Mouse (Mus musculus) MEL (cell line): ENCODE results near the gene Mtss1l. TPM values are rescaled to one million over a fixed set of nuclear protein-coding genes. Genes with fewer than 3 reads are reported as not detected.

Source experiments
- DNase-seq: peaks from one replicate; pipeline ENCODE4 v3.0.0; 2011; ENCODE audit warnings: low read depth, low spot score
- H3K27ac ChIP-seq: 2 replicates; pipeline ENCODE4 v1.5.1; 2012; ENCODE audit warnings: low read depth, mild to moderate bottlenecking, control low read depth, low read length, moderate library complexity; ENCODE audit not compliant: control insufficient read depth
- H3K27me3 ChIP-seq, 2 experiments: fragments of 150-350 bp in 1 of 2; sonication (generic) in 1 of 2; 2 replicates each; pipeline ENCODE4 v1.6.1; 2012; ENCODE audit warnings: low read length in 2 of 2, mild to moderate bottlenecking in 2 of 2, improper control_type of control experiment in 1 of 2, moderate library complexity in 1 of 2; ENCODE audit not compliant: insufficient read depth in 2 of 2, control insufficient read depth in 1 of 2
- H3K36me3 ChIP-seq, 2 experiments: 2 replicates each; pipeline ENCODE4 v1.6.1; 2012 to 2014; ENCODE audit warnings: low read length in 2 of 2, improper control_type of control experiment in 1 of 2, inconsistent platforms in 1 of 2, mild to moderate bottlenecking in 1 of 2; ENCODE audit not compliant: insufficient read depth in 2 of 2, control insufficient read depth in 1 of 2
- H3K4me1 ChIP-seq, 2 experiments: fragments of 150-350 bp in 1 of 2; sonication (generic) in 1 of 2; 2 replicates each; pipeline ENCODE4 v1.6.1; 2012; ENCODE audit warnings: low read length in 2 of 2, improper control_type of control experiment in 1 of 2, mild to moderate bottlenecking in 1 of 2; ENCODE audit not compliant: insufficient read depth in 2 of 2, control insufficient read depth in 1 of 2
- H3K4me3 ChIP-seq, 2 experiments: fragments of 150-350 bp in 1 of 2; sonication (generic) in 1 of 2; 2 replicates each; pipeline ENCODE4 v1.5.1; 2012; ENCODE audit warnings: low read depth in 2 of 2, low read length in 2 of 2, mild to moderate bottlenecking in 2 of 2, moderate library complexity in 2 of 2, control low read depth in 1 of 2, improper control_type of control experiment in 1 of 2; ENCODE audit not compliant: control insufficient read depth in 1 of 2, insufficient read depth in 1 of 2
- H3K79me2 ChIP-seq: 2 replicates; pipeline ENCODE4 v1.6.1; 2012; ENCODE audit warnings: mild to moderate bottlenecking, low read length, moderate library complexity; ENCODE audit not compliant: control insufficient read depth, poor library complexity, insufficient read depth
- H3K9ac ChIP-seq: 2 replicates; pipeline ENCODE4 v1.6.1; 2012; ENCODE audit warnings: low read depth, mild to moderate bottlenecking, control low read depth, low read length, moderate library complexity; ENCODE audit not compliant: control insufficient read depth, poor library complexity, severe bottlenecking
- H3K9me3 ChIP-seq: fragments of 150-350 bp; sonication (generic); replicated peaks from 2 replicates; pipeline ENCODE4 v1.6.1; 2012; ENCODE audit warnings: mild to moderate bottlenecking, low read length, improper control_type of control experiment, moderate library complexity; ENCODE audit not compliant: insufficient read depth
- CHD1 ChIP-seq: IDR thresholded peaks from 2 replicates; pipeline ENCODE4 v1.6.1; 2012; ENCODE audit warnings: low read depth, mild to moderate bottlenecking, inconsistent platforms, low read length, improper control_type of control experiment
- CHD2 ChIP-seq: IDR thresholded peaks from 2 replicates; pipeline ENCODE4 v1.6.1; 2011; ENCODE audit warnings: low read length, improper control_type of control experiment
- CTCF ChIP-seq, 3 experiments: IDR thresholded peaks in 2 of 3; conservative IDR thresholded peaks in 1 of 3; 2 replicates each; pipeline ENCODE4 v1.5.1; 2011 to 2012; ENCODE audit warnings: low read length in 3 of 3, low read depth in 2 of 3, mild to moderate bottlenecking in 2 of 3, improper control_type of control experiment in 1 of 3, inconsistent platforms in 1 of 3, mixed read lengths in 1 of 3, moderate library complexity in 1 of 3; ENCODE audit not compliant: control insufficient read depth in 1 of 3, insufficient read depth in 1 of 3, poor library complexity in 1 of 3, severe bottlenecking in 1 of 3
- GABPA ChIP-seq: IDR thresholded peaks from 2 replicates; pipeline ENCODE4 v1.6.1; 2012; ENCODE audit warnings: low read depth, mild to moderate bottlenecking, inconsistent platforms, low read length, improper control_type of control experiment, moderate library complexity
- KAT2A ChIP-seq: conservative IDR thresholded peaks from 2 replicates; pipeline ENCODE4 v1.6.1; 2012; ENCODE audit warnings: low read depth, low read length, improper control_type of control experiment, inconsistent platforms
- MAFK ChIP-seq: IDR thresholded peaks from 2 replicates; pipeline ENCODE4 v1.6.1; 2011; ENCODE audit warnings: low read depth, mild to moderate bottlenecking, low read length, improper control_type of control experiment, borderline replicate concordance
- MEF2A ChIP-seq: IDR thresholded peaks from 2 replicates; pipeline ENCODE4 v1.6.1; 2014; ENCODE audit warnings: low read depth, mild to moderate bottlenecking, inconsistent platforms, low read length, improper control_type of control experiment; ENCODE audit not compliant: poor library complexity, insufficient replicate concordance, severe bottlenecking; ENCODE audit errors: extremely low read depth
- MYB ChIP-seq: IDR thresholded peaks from 2 replicates; pipeline ENCODE4 v1.6.1; 2011; ENCODE audit warnings: mild to moderate bottlenecking, low read depth, low read length, improper control_type of control experiment
- MYC ChIP-seq: IDR thresholded peaks from 2 replicates; pipeline ENCODE4 v1.6.1; 2011; ENCODE audit warnings: low read depth, mild to moderate bottlenecking, low read length, improper control_type of control experiment, moderate library complexity
- POLR2AphosphoS2 ChIP-seq: IDR thresholded peaks from 2 replicates; pipeline ENCODE4 v1.6.1; 2011; ENCODE audit warnings: low read length, improper control_type of control experiment
- RAD21 ChIP-seq: IDR thresholded peaks from 2 replicates; pipeline ENCODE4 v1.6.1; 2011; ENCODE audit warnings: mild to moderate bottlenecking, low read depth, low read length, improper control_type of control experiment
- RCOR1 ChIP-seq: IDR thresholded peaks from 2 replicates; pipeline ENCODE4 v1.6.1; 2012; ENCODE audit warnings: low read depth, mild to moderate bottlenecking, inconsistent platforms, low read length, improper control_type of control experiment
- SIN3A ChIP-seq: IDR thresholded peaks from 2 replicates; pipeline ENCODE4 v1.6.1; 2012; ENCODE audit warnings: low read length, improper control_type of control experiment, inconsistent platforms
- TAL1 ChIP-seq: IDR thresholded peaks from 2 replicates; pipeline ENCODE4 v1.6.1; 2012; ENCODE audit warnings: mild to moderate bottlenecking, inconsistent platforms, low read length, moderate library complexity, mixed read lengths
- TBP ChIP-seq: IDR thresholded peaks from 2 replicates; pipeline ENCODE4 v1.8.0; 2011; ENCODE audit warnings: low read depth, low read length, improper control_type of control experiment
- TCF12 ChIP-seq: IDR thresholded peaks from 2 replicates; pipeline ENCODE4 v1.6.1; 2014; ENCODE audit warnings: low read depth, mild to moderate bottlenecking, inconsistent platforms, low read length, improper control_type of control experiment, moderate library complexity
- USF1 ChIP-seq: IDR thresholded peaks from 2 replicates; pipeline ENCODE4 v1.6.1; 2014; ENCODE audit warnings: low read depth, mild to moderate bottlenecking, inconsistent platforms, low read length, improper control_type of control experiment, moderate library complexity
- ZC3H11A ChIP-seq: IDR thresholded peaks from 2 replicates; pipeline ENCODE4 v1.6.1; 2012; ENCODE audit warnings: low read depth, mild to moderate bottlenecking, inconsistent platforms, low read length, improper control_type of control experiment
- ZNF384 ChIP-seq: IDR thresholded peaks from 2 replicates; pipeline ENCODE4 v1.6.1; 2012; ENCODE audit warnings: low read depth, mild to moderate bottlenecking, inconsistent platforms, low read length, improper control_type of control experiment
- polyA plus RNA-seq, 2 experiments: library from polyadenylated mRNA; stranded (reverse) in 1 of 2; unstranded in 1 of 2; fragments of >175 nt in 1 of 2; fragments of >200 nt in 1 of 2; gene quantifications; 2 replicates each; pipeline versions ENCODE4 v1.2.1 to v1.2.4; 2012; ENCODE audit warnings: low replicate concordance in 2 of 2, low read depth in 1 of 2; ENCODE audit not compliant: insufficient read length in 2 of 2, insufficient read depth in 1 of 2, missing spikeins in 1 of 2
- total RNA-seq: library from RNA; depleted of rRNA; stranded (reverse); fragments of 300-350 nt; gene quantifications from 2 replicates; pipeline ENCODE4 v1.2.3, GENCODE M21; 2012

The Mtss1l gene
- total and polyA plus RNA-seq, 3 experiments: 1.2 to 4.3 TPM; not detected in 1

DNA sequence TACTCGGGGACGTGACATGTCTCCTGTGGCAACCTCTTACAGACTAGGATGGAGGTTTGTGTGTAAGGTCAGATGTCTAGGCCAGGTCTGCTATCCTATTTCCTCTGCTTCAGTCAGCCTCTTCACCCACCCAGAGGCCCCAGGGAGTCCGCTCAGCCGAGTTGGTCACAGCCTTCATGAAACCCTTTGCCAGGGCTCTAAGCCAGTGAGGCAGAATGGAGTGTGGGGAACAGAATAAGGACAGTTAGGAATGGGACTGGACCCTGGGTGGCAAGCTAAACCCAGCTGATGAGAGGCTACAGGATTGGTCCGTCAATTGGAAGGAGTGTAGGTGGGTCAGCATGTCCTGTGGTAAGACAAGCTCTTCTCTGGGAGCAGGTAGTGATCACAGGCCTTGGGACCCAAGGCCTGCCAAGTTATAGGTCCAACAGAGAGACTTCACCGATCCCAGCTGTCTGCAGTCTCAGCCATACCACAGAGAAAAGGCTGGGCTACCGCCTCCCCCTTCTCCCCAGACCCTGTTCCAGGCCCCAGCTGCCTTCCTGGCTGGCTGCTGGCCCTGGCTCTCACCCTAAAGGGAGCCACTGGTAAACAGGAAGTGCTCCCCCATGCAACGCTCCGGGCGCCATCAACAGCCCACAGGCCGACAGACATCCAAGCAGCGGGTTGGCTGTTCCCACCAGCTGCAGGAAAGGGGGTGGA lies 2.2 kb upstream of the Mtss1l start:
- no peak for TF ChIP-seq ZNF384
- no peak for TF ChIP-seq RCOR1
- no peak for TF ChIP-seq SIN3A
- TF ChIP-seq TAL1: no peak
- TF ChIP-seq CHD1: no peak
- TF ChIP-seq TBP: no peak
- no peak for TF ChIP-seq ZC3H11A
- no peak for TF ChIP-seq GABPA
- no peak for TF ChIP-seq CTCF (IDR thresholded peaks at IDR 0.05 in 2 of 3, conservative IDR thresholded peaks at IDR 0.05 in 1 of 3; ENCODE audit: control insufficient read depth in 1 of 3, insufficient read depth in 1 of 3, low read depth in 2 of 3, low read length in 3 of 3, poor library complexity in 1 of 3, severe bottlenecking in 1 of 3)
- TF ChIP-seq CHD2: no peak
- no peak for TF ChIP-seq POLR2AphosphoS2
- TF ChIP-seq MAFK: no peak
- no peak for TF ChIP-seq USF1
- TF ChIP-seq TCF12: no peak
- no peak for TF ChIP-seq MYB
- TF ChIP-seq KAT2A: no peak
- no peak for TF ChIP-seq MYC
- TF ChIP-seq, all 39 proteins: peak for 0
- H3K79me2 ChIP-seq: peaks cover 2% of the 10 kb centered on the region; the same call in 1 of the 2 replicates
- peaks cover 0 to 5% of the 10 kb centered on the region in 2 experiments; a peak in 1 of 4 replicates for H3K4me1 ChIP-seq
- no peak overlapping the region for H3K27ac ChIP-seq
- H3K4me3 ChIP-seq: no peak overlapping the region
- no peak overlapping the region for H3K9ac ChIP-seq
- DNase-seq: peak; percentile 12
- no peaks in the 10 kb centered on the region for H3K9me3 ChIP-seq
- H3K27me3 ChIP-seq: no peaks in the 10 kb centered on the region
- no peaks in the 10 kb centered on the region for H3K36me3 ChIP-seq

GRCm38 (mm10) chr8:110719898-110720653 lies 1.2 kb upstream of the Mtss1l start:
- H3K27ac ChIP-seq: no peak overlapping the region
- H3K4me3 ChIP-seq: no peak overlapping the region
- peaks cover 0 to 5% of the 10 kb centered on the region in 2 experiments; a peak in 1 of 4 replicates for H3K4me1 ChIP-seq
- no peak for TF ChIP-seq ZNF384
- no peak for TF ChIP-seq MEF2A
- no peak for TF ChIP-seq RAD21
- peak; percentile 11 for DNase-seq
- H3K9me3 ChIP-seq: no peaks in the 10 kb centered on the region
- H3K79me2 ChIP-seq: peaks cover 2% of the 10 kb centered on the region; the same call in 1 of the 2 replicates
- H3K9ac ChIP-seq: no peak overlapping the region
- no peaks in the 10 kb centered on the region for H3K27me3 ChIP-seq
- no peaks in the 10 kb centered on the region for H3K36me3 ChIP-seq
